Mouse (Mus musculus) testis, adult 2 months (tissue): Measurements from ENCODE around the gene Fbxl13.

Experiments used
- CTCF ChIP-seq: fragments of 200-500 bp; IDR thresholded peaks from 2 replicates; pipeline ENCODE4 v1.5.1; 2012; ENCODE audit warnings: low read depth, mild to moderate bottlenecking, inconsistent platforms, low read length, moderate library complexity; ENCODE audit not compliant: control insufficient read depth, insufficient read depth, insufficient replicate concordance
- POLR2A ChIP-seq: fragments of 200-500 bp; IDR thresholded peaks from 2 replicates; pipeline ENCODE4 v1.6.1; 2012; ENCODE audit warnings: low read depth, mild to moderate bottlenecking, inconsistent platforms, low read length, moderate library complexity; ENCODE audit not compliant: control insufficient read depth

- TF ChIP-seq POLR2A: no peak
- no peak for TF ChIP-seq CTCF
These were observed 15.4 kb upstream of the Fbxl13 start for GRCm38 (mm10) chr5:21660850-21661249.
